Mouse (Mus musculus): ENCODE measurements around the gene Cbr1. TPM values are rescaled to one million over a fixed set of nuclear protein-coding genes. Genes with fewer than 3 reads are reported as not detected.
A peak's percentile ranks its signal among the peaks of the same experiment; 100 is the strongest.

The Cbr1 gene
- polyA plus RNA-seq, 1 experiment from 2014 or later = 82.1 TPM

DNA sequence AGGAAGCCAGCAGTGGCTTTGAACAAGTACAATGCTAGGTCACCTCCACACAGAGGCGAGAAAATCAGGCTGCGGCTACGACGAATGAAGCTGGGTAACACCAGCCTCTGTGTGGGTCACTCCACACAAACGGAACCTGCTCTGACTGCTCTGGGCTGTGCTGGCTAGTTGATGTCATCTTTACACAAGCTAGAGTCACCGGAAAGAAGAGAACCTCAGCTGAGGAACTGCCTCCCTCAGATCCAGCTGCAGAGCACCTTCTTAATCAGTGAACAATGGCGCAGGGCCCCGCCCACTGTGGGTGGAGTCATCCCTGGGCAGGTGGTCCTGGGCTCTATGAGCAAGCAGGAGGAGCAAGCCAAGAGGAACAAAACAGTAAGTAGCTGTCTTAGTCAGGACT is 19.3 kb upstream of the Cbr1 start:
- Histone ChIP-seq H3K27ac (replicated peaks) (no peak overlapping the region), H3K9me3 (replicated peaks) (no peaks in the 10 kb centered on the region), H3K36me3 (peaks cover 38% of the 10 kb centered on the region), H3K4me3 (no peak overlapping the region), H3K27me3 (ENCODE audit: low read depth, poor library complexity, severe bottlenecking) (no peaks in the 10 kb centered on the region), H3K4me1 (peaks cover 5% of the 10 kb centered on the region; the same call in 1 of the 2 replicates)
- no peak for DNase-seq (ENCODE audit: low spot score)
- 66% methylated on average over 8 of the region's 8 CpGs for WGBS

DNA sequence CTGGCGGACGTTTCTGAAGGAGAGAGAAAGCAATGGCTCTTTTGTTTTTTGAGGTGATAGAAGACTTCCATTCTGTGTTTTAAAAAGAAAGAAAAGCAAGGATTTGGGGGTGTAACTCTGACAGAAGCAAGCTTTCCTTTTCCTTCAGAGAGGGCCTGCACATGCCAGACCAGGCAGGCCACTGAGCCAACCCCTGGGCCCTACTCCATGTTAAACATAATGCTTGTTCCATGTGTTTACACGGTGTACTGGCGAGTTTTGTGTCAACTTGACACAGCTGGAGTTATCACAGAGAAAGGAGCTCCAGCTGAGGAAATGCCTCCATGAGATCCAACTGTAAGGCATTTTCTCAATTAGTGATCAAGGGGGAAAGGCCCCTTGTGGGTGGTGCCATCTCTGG is 17.4 kb upstream of the Cbr1 start:
- DNase-seq (ENCODE audit: low spot score) = no peak
- Histone ChIP-seq H3K4me1 (peaks cover 5% of the 10 kb centered on the region; the same call in 1 of the 2 replicates), H3K36me3 (peaks cover 47% of the 10 kb centered on the region), H3K27me3 (ENCODE audit: low read depth, poor library complexity, severe bottlenecking) (no peaks in the 10 kb centered on the region), H3K27ac (replicated peaks) (no peak overlapping the region), H3K4me3 (no peak overlapping the region), H3K9me3 (replicated peaks) (no peaks in the 10 kb centered on the region)
- WGBS = 64% methylated on average over 4 of the region's 4 CpGs

DNA sequence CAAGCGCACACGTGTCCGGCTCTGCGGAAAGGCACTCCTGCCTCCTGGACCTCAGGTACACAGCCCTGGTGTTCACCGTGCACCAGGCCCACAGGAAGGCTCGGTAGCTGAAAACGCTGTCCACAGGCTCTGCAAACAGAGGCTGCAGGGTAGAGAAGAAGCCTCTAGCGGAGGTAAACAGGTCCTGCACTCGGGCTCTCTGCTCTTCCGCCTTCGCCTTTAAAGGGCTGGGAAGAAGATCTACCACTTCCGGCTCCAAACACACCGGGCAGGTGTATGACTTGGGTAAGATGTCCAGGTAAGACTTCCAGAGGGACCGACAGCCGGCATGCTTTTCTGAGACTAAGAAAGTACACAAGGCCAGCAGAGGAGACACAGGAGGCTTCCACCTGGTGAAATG is 14.7 kb upstream of the Cbr1 start:
- 95% methylated on average over 15 of the region's 15 CpGs for WGBS
- Histone ChIP-seq H3K9me3 (replicated peaks) (no peaks in the 10 kb centered on the region), H3K27ac (replicated peaks) (no peak overlapping the region), H3K27me3 (ENCODE audit: low read depth, poor library complexity, severe bottlenecking) (no peaks in the 10 kb centered on the region), H3K36me3 (peaks cover 42% of the 10 kb centered on the region), H3K4me3 (no peak overlapping the region), H3K4me1 (peaks cover 5% of the 10 kb centered on the region; the same call in 1 of the 2 replicates)
- DNase-seq (ENCODE audit: low spot score) = no peak

DNA sequence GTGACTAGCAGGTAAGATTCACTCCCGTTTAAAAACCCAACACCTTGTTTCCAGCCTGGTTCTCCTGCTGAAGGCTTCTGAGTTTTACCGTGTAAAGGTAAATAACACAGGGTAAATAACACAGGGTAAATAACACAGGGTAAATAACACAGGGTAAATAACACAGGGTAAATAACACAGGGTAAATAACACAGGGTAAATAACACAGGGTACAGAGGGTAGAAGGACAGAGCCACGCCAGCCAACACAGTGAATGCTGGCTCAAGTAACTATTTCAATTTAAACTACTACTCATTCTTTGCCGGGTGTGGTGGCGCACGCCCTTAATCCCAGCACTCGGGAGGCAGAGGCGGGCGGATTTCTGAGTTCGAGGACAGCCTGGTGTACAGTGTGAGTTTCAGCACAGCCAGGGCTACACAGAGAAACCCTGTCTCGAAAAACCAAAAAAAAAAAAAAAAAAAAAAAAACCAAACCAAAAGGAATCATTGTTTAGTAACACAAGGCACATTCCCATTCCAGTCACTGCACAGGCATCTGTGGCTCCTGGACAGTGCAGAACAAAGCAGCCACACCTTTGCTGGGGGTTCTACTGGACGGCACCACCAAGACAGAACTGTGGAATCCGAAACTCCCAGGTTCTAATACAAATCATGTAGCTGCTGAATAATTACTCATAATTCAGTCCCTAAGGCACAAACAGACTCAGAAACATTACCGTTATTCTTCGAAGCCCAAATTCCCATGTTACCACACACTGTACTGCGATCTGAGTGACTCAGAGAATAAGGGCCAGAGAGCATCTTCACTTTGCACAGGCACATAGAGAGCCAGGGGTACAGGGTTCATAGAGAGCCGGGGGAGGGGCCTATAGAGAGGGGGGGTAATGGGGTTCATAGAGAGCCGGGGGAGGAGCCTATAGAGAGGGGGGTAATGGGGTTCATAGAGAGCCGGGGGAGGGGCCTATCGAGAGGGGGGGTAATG is 13.9 kb upstream of the Cbr1 start:
- no peak for DNase-seq (ENCODE audit: low spot score)
- Histone ChIP-seq H3K36me3 (peaks cover 47% of the 10 kb centered on the region), H3K4me1 (peaks cover 5% of the 10 kb centered on the region; the same call in 1 of the 2 replicates), H3K27ac (replicated peaks) (no peak overlapping the region), H3K4me3 (no peak overlapping the region), H3K9me3 (replicated peaks) (no peaks in the 10 kb centered on the region), H3K27me3 (ENCODE audit: low read depth, poor library complexity, severe bottlenecking) (no peaks in the 10 kb centered on the region)
- 90% methylated on average over 19 of the region's 20 CpGs for WGBS

DNA sequence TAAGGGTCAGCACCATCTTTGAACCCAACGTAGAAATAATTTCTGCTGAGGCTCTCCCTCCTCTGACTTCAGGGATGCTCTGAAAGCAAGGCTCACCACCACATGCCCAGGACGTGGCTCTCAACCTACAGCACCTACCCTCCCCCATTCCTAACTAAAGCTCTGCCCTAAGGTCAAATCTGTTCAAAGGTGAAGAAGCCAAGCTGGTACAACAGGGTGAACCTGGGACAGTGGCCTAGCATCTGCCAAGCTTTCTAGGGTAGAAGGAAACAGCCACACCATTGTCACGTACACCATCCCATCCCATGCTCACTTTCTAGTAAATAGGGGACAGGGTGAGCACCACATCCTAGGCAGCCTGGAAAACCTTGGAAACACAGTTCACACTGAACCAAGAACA is 12.9 kb upstream of the Cbr1 start:
- WGBS = 88% methylated on average over 3 of the region's 3 CpGs
- Histone ChIP-seq H3K4me3 (no peak overlapping the region), H3K27me3 (ENCODE audit: low read depth, poor library complexity, severe bottlenecking) (no peaks in the 10 kb centered on the region), H3K9me3 (replicated peaks) (no peaks in the 10 kb centered on the region), H3K27ac (replicated peaks) (no peak overlapping the region), H3K4me1 (peaks cover 3% of the 10 kb centered on the region; the same call in 1 of the 2 replicates), H3K36me3 (peaks cover 57% of the 10 kb centered on the region)
- no peak for DNase-seq (ENCODE audit: low spot score)

DNA sequence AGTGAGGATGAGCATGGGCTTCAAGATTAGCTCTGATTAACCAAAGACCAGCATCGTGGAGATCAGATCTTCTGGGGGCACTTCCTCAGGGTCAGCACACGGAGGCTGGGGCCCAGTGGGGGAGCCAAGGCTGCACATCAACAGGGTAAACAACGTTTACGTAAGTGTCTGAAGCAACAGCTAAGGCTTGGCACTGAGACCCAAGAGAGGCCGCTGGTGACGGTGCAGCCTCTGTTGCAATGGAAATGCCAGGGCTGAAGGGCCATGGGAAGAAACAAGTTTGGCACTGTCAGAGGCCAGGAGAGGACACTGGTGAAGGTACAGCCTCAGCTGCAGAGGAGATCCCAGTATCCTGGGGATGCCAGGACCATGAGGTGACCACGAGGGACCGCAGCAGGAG is 12.2 kb upstream of the Cbr1 start:
- H3K36me3 ChIP-seq = peaks cover 64% of the 10 kb centered on the region
- no peaks in the 10 kb centered on the region for H3K27me3 ChIP-seq (ENCODE audit: low read depth, poor library complexity, severe bottlenecking)
- DNase-seq (ENCODE audit: low spot score) = no peak
- H3K27ac ChIP-seq (replicated peaks) = no peak overlapping the region
- no peaks in the 10 kb centered on the region for H3K4me1 ChIP-seq
- H3K4me3 ChIP-seq = no peak overlapping the region
- WGBS = 89% methylated on average over 8 of the region's 8 CpGs
- no peaks in the 10 kb centered on the region for H3K9me3 ChIP-seq (replicated peaks)

DNA sequence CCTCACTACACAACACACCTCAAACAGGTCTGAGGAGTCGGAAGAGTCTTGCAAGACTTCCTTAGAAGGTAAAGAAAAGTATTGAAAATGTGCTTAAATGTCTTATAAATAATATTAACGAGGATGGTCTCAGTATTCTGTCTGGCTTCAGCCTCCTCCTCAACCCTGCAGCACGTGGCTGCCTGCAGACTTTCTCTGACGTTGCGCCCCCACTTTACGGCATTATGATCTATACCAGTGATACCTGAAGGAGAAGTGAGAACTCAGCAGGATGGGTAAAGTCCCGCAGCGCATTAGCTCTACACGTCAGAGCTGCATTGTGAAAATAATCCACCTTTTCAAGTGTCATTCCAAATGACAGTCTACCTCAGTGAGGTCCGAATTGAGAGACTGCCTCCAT is 11.2 kb upstream of the Cbr1 start:
- Histone ChIP-seq H3K4me1 (no peaks in the 10 kb centered on the region), H3K27me3 (ENCODE audit: low read depth, poor library complexity, severe bottlenecking) (no peaks in the 10 kb centered on the region), H3K9me3 (replicated peaks) (no peaks in the 10 kb centered on the region), H3K27ac (replicated peaks) (no peak overlapping the region), H3K4me3 (no peak overlapping the region), H3K36me3 (peaks cover 64% of the 10 kb centered on the region)
- WGBS = 93% methylated on average over 10 of the region's 10 CpGs
- no peak for DNase-seq (ENCODE audit: low spot score)

DNA sequence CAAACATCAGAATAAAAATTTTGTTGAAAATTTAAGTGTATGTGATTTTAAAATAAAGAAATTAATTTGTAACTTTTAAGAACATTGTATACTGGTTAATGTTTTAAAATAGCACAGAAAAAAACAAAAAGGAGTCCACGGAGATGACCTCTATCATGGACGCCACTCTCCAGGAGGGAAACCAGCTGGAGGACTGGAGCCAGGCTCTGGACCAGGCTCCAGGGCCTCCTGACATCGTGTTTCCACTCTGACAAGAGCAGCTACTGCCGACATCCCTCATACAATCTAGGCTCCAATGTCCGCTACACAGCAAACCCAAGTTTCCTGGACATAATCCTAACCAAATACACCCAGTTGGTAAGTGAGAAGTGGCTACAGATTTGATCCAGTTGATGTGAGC is 9.9 kb upstream of the Cbr1 start:
- DNase-seq (ENCODE audit: low spot score) = no peak

DNA sequence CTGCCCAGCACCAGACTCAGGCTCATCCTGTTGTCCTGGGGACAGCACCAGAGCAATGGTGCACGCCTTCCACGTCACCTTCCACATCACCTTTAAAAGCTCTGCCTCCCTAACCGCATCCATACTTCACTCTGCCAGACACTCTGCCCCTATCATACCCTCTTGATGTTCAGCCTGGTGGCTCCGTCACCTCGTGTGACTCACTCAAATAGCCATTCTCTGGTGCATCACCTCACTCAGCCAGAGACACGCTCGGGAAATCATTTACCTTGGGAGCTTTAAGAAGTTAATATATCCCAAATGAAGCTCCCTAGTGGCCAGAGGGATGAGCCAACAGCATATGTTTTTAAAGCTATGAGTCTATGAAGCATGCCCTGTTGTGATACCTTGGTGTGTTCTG is 8.8 kb upstream of the Cbr1 start:
- no peak for DNase-seq (ENCODE audit: low spot score)
- 93% methylated on average over 7 of the region's 7 CpGs for WGBS
- Histone ChIP-seq H3K4me1 (no peaks in the 10 kb centered on the region), H3K4me3 (no peak overlapping the region), H3K36me3 (peaks cover 47% of the 10 kb centered on the region), H3K27ac (replicated peaks) (no peak overlapping the region), H3K9me3 (replicated peaks) (no peaks in the 10 kb centered on the region), H3K27me3 (ENCODE audit: low read depth, poor library complexity, severe bottlenecking) (no peaks in the 10 kb centered on the region)

More for the DNA sequence above, 9.9 kb upstream of the Cbr1 start:
- Histone ChIP-seq H3K9me3 (replicated peaks) (no peaks in the 10 kb centered on the region), H3K36me3 (peaks cover 51% of the 10 kb centered on the region), H3K27me3 (ENCODE audit: low read depth, poor library complexity, severe bottlenecking) (no peaks in the 10 kb centered on the region), H3K4me3 (no peak overlapping the region), H3K27ac (replicated peaks) (no peak overlapping the region), H3K4me1 (no peaks in the 10 kb centered on the region)
- 89% methylated on average over 5 of the region's 5 CpGs for WGBS

DNA sequence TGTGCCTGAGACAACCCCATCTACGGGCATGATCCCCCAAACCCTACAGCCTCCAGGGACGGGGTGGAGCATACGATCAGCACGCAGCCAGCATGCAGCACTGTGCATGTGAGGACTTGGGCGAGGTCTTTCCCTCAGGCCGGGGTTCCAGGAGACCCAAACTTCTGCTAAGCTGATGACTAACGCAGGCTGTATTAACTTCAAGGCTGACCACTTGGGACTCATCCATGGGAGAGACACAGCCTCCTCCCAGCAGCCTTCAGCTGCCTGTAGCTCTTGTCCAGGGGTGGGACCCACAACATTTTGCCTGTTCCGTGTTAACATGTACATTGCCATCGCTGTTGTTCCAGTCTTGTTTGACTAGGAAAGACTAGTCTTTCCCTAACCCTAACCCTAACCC is 8.1 kb upstream of the Cbr1 start:
- no peak for DNase-seq (ENCODE audit: low spot score)
- Histone ChIP-seq H3K4me3 (no peak overlapping the region), H3K9me3 (replicated peaks) (no peaks in the 10 kb centered on the region), H3K27me3 (ENCODE audit: low read depth, poor library complexity, severe bottlenecking) (no peaks in the 10 kb centered on the region), H3K4me1 (no peaks in the 10 kb centered on the region), H3K36me3 (peaks cover 44% of the 10 kb centered on the region), H3K27ac (replicated peaks) (no peak overlapping the region)
- 94% methylated on average over 9 of the region's 9 CpGs for WGBS

DNA sequence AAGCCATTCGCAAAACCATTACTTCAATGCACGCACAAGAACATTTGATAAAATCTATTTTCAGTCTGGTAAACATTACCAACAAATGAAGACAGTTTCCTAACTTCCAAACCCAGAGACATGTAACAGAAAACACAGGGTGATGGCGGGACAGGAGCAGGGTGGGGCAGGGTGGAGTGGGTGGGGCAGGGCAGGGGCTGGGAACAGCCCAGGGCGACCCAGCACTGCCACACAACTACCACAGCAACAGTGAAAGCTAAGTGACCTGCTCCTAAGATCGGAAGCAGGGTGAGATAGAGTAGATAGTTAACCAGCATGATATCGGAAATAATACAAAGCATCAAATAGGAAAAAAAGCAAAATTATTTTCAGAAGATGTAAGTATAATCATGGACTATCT is 6.2 kb upstream of the Cbr1 start:
- no peak overlapping the region for H3K27ac ChIP-seq (replicated peaks)
- no peak overlapping the region for H3K4me3 ChIP-seq
- DNase-seq (ENCODE audit: low spot score) = no peak
- H3K9me3 ChIP-seq (replicated peaks) = no peaks in the 10 kb centered on the region
- peaks cover 31% of the 10 kb centered on the region for H3K36me3 ChIP-seq
- WGBS = 93% methylated on average over 6 of the region's 6 CpGs
- H3K4me1 ChIP-seq = peaks cover 12% of the 10 kb centered on the region
- H3K27me3 ChIP-seq (ENCODE audit: low read depth, poor library complexity, severe bottlenecking) = no peaks in the 10 kb centered on the region

DNA sequence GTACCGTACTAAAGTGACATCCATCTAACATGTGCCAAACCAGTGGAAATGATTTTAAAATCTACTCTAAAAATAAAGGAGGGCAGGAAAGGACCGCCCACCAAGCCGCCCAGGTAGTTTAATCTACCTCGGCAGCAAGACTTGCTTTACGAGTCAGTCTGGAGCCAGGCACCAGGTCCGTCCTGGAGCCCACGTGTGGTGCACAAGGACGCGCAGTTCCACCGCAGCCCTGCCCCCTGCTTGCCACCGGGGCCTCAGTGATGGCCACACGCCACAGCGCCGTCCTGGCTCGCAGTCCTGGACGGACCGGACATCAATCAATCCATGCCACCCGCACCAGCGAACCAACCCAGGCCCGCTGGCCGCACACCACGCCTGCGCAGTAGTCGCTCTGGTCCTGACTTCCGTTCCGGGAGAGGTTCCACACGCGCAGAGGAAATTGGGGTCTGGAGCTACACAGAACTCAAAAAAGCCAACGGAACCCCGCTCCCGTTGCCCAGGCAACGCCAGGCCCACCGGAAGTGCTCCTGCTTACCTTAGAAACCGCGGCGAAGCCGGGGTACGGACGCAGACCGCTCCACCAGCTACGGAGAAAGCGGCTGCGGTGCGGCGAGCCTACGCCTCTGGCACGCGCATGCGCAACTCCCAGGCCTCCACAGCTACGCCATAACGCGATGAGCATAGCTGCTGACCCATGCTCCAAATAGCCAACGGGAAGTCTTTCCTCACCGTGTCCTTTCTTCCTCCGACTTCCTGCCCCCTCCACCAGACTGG is 2.0 kb upstream of the Cbr1 start, which contains the start of gene Setd4:
Gene Setd4, minus strand, starts transcription at position 625 of the 774 bp plus-strand sequence.
- peak; percentile 93 for DNase-seq (ENCODE audit: low spot score)
- H3K9me3 ChIP-seq (replicated peaks) = no peaks in the 10 kb centered on the region
- 2% methylated on average over 55 of the region's 55 CpGs for WGBS
- H3K4me1 ChIP-seq = peaks cover 36% of the 10 kb centered on the region
- peak within 1 kb of the TSS; percentile 88 for H3K27ac ChIP-seq (replicated peaks)
- H3K4me3 ChIP-seq = peak within 1 kb of the TSS; percentile 57
- peaks cover 3% of the 10 kb centered on the region for H3K36me3 ChIP-seq
- H3K27me3 ChIP-seq (ENCODE audit: low read depth, poor library complexity, severe bottlenecking) = peaks cover 6% of the 10 kb centered on the region

Data from midbrain, embryonic 10.5 days (tissue).